Comparison of ENCODE assay signal across 17 mouse cellular contexts in the genomic region with DNA sequence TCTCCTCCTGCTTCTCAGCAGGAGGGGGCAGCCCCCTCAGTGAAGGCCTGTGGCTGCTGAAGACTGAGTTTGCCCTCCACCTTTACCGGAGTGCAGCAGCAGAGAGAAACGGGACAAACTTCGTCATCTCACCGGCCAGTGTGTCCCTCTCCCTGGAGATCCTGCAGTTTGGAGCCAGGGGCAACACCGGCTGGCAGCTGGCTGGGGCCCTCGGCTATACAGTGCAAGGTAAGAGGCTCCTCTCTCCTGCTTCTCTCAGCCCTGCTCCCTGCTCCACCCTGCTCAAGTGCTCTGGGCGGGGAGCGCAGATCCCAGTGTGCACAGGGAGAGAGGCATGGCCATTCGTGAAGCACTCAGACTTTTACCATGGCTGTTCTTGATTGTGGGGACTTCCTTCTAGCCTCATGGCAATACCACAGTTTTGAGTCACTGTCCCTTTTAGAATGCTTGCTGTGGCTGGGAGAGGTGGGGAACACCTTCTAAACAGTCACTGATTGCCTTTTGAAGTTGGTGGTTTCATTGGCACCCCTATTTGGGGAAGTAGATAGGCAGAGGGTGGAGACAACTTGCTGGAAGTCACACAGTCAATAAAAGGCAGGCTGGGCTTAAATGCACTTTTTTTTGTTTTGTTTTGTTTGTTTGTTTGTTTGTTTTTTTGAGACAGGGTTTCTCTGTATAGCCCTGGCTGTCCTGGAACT. TPM values are rescaled to one million over a fixed set of nuclear protein-coding genes. Genes with fewer than 3 reads are reported as not detected.
DNase-seq lines count a peak whose midpoint lies in the region; ATAC-seq and TF ChIP-seq lines count a peak whose summit lies in the region.
"Had no signal": no experiment of that assay in that cellular context is flagged by ENCODE, and none has a peak within 500 bp of the region (broad histone marks: within the 10 kb centered on the region; RNA-seq: fewer than 3 reads in every experiment).

No protein-coding gene starts in this region.

- peak; percentile 13 to 18 for DNase-seq in kidney, postnatal 4 days
- no peak for DNase-seq in kidney, postnatal 25 days
- peak; percentile 14 for DNase-seq in CH12.LX (ENCODE audit: extremely low read depth)
- peak; percentile 6 for DNase-seq in ZHBTc4 (ENCODE audit: low read depth, low spot score)
- no peak for DNase-seq in kidney, postnatal 14 days
- no peak for DNase-seq in testis, postnatal 10 days (ENCODE audit: low spot score)
- DNase-seq: cerebellum, adult 11-12 months had no signal

- no peaks in the 10 kb centered on the region for H3K27me3 ChIP-seq in CH12.LX (replicated peaks)
- H3K27me3 ChIP-seq: heart, embryonic 12.5 days; intestine, embryonic 15.5 days; limb, embryonic 12.5 days; stomach, embryonic 15.5 days had no signal

- TF ChIP-seq POLR2A in CH12.LX (IDR thresholded peaks at IDR 0.05; ENCODE audit: low read depth, low read length), result no peak

- H3K9ac ChIP-seq in CH12.LX (ENCODE audit: insufficient read depth, low read depth), result no peak overlapping the region
- H3K9ac ChIP-seq: heart, embryonic 12.5 days; intestine, embryonic 15.5 days; limb, embryonic 12.5 days; stomach, embryonic 15.5 days had no signal

- no peaks in the 10 kb centered on the region for H3K9me3 ChIP-seq in CH12.LX (replicated peaks; ENCODE audit: low read length)
- H3K9me3 ChIP-seq: heart, embryonic 12.5 days; intestine, embryonic 15.5 days; limb, embryonic 12.5 days; stomach, embryonic 15.5 days had no signal

- no peaks in the 10 kb centered on the region for H3K79me2 ChIP-seq in CH12.LX (replicated peaks; ENCODE audit: control insufficient read depth, extremely low read depth, insufficient read depth, poor library complexity, severe bottlenecking)

- peak; percentile 52 for ATAC-seq in megakaryocyte progenitor cell, adult 5-6 weeks (replicated peaks; ENCODE audit: poor library complexity)
- ATAC-seq: forebrain, embryonic 16.5 days; intestine, embryonic 15.5 days had no signal

- dilution Hi-C loops in CH12.LX (cut with MboI; ENCODE audit: extremely low pct_ligation_motif_present, extremely low pct_unique_long_range_greater_than_20kb, low sequenced_read_pairs), result no loop called here

- no peak for TF ChIP-seq RAD21 in CH12.LX (IDR thresholded peaks at IDR 0.05; ENCODE audit: low read depth, low read length)

- peaks cover 4 to 18% of the 10 kb centered on the region in 2 experiments; a peak in 3 of 4 replicates for H3K4me1 ChIP-seq in CH12.LX (ENCODE audit: control insufficient read depth in 1 of 2, insufficient read depth in 2 of 2)
- H3K4me1 ChIP-seq: heart, embryonic 12.5 days; intestine, embryonic 15.5 days; limb, embryonic 12.5 days; stomach, embryonic 15.5 days had no signal

- no peak overlapping the region for H3K4me3 ChIP-seq in CH12.LX (replicated peaks in 1 of 3; ENCODE audit: low read depth in 2 of 3, low read length in 2 of 3, poor library complexity in 1 of 3)
- H3K4me3 ChIP-seq: heart, embryonic 12.5 days; intestine, embryonic 15.5 days; limb, embryonic 12.5 days; stomach, embryonic 15.5 days had no signal

- TF ChIP-seq CTCF in CH12.LX (conservative IDR thresholded peaks at IDR 0.05 in 1 of 2, IDR thresholded peaks at IDR 0.05 in 1 of 2; ENCODE audit: low read depth in 2 of 2, low read length in 2 of 2), result no peak

- no peak for TF ChIP-seq EP300 in CH12.LX (IDR thresholded peaks at IDR 0.05; ENCODE audit: low read length)

- no peaks in the 10 kb centered on the region for H3K36me3 ChIP-seq in CH12.LX (replicated peaks in 1 of 2; ENCODE audit: control insufficient read depth in 1 of 2, insufficient read depth in 1 of 2, low read length in 1 of 2)
- H3K36me3 ChIP-seq: heart, embryonic 12.5 days; intestine, embryonic 15.5 days; limb, embryonic 12.5 days; stomach, embryonic 15.5 days had no signal

- H3K27ac ChIP-seq in CH12.LX (ENCODE audit: insufficient read depth, low read depth), result no peak overlapping the region
- H3K27ac ChIP-seq: intestine, embryonic 15.5 days; limb, embryonic 12.5 days; stomach, embryonic 15.5 days had no signal

- in situ Hi-C loops in CH12.LX (cut with MboI; ENCODE audit: low pct_ligation_motif_present, low pct_unique_long_range_greater_than_20kb, low sequenced_read_pairs), result no loop called here

- H3K4me2 ChIP-seq in CH12.LX (ENCODE audit: insufficient read depth, low read depth, poor library complexity, severe bottlenecking), result no peak overlapping the region
- H3K4me2 ChIP-seq: heart, embryonic 12.5 days; intestine, embryonic 15.5 days; limb, embryonic 12.5 days; midbrain, embryonic 11.5 days; stomach, embryonic 15.5 days had no signal

TF ChIP-seq in CH12.LX, 34 proteins besides CTCF, POLR2A, EP300 and RAD21:
- TF ChIP-seq ZC3H11A (IDR thresholded peaks at IDR 0.05; ENCODE audit: low read depth, low read length) (no peak), UBTF (IDR thresholded peaks at IDR 0.05; ENCODE audit: low read depth, low read length) (no peak), MAZ (IDR thresholded peaks at IDR 0.05; ENCODE audit: low read depth, low read length) (no peak)

RNA-seq across cellular contexts. Expression of a gene that starts 1.7 kb away (rescaled TPM):
- total RNA-seq in CH12.LX (2012; rRNA removed), result 0.08 TPM in 1 of 2 replicates, not detected in the other
- not detected in 2 replicates for total RNA-seq in CH12.LX (2014; rRNA removed)
- polyA plus RNA-seq in CH12.LX (2012; ENCODE audit: insufficient read length, low read depth), result not detected in 2 replicates
- total RNA-seq in megakaryocyte progenitor cell, adult 5-6 weeks (2015), result not detected in 2 replicates
- not detected in 2 replicates for total RNA-seq in megakaryocyte progenitor cell, adult 5-6 weeks (2017)
- total RNA-seq: gastrocnemius, adult 8-10 months had no signal
- polyA plus RNA-seq: forebrain, embryonic 16.5 days; heart, embryonic 12.5 days; hindbrain, embryonic 11.5 days; intestine, embryonic 15.5 days; limb, embryonic 12.5 days; liver, embryonic 16.5 days; midbrain, embryonic 11.5 days; stomach, embryonic 15.5 days had no signal

Comparison
In these comparisons a context has a peak if more than half of its experiments do, and no peak if none do; other contexts are left out.
1. DNase-seq: peak in kidney, postnatal 4 days (2 of 2), CH12.LX (single experiment) and ZHBTc4 (single experiment); none in kidney, postnatal 25 days (0 of 2), kidney, postnatal 14 days (single experiment) and testis, postnatal 10 days (single experiment).